In the genomic region with DNA sequence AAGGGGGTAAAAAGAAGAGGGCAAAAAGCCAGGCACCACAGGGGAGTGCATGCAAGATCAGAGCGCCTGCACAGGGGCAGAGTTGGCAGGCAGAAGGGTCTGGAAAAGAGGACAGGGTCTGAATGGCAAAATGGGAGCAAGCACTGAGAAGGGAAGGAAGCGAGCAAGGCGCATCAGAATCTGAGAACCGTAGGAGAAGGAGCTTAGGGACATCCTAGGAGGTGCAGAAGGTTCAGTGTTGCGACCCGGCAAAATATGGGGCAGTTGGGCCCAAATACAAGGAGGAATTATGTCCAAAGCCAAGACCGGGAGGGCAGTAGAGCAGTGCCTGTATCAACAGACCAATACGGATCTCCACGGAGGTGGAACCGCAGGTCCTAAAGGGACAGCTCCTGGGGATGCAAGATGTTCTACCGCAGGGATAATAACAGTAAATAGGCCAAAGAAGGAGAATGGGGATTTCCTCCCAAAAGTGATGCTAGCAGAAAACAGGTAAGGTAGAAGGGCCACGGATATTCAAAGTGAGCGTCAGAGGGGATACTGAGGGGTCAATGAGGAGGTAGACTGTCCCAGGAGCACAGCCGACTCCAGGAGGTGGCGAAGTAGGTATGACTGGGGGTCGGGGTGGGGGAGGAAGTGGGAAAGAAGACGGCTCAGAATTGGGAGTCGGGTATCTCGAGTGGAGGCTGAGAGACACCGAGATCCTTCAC, we compare ENCODE assay signal across 8 mouse cellular contexts. TPM values are rescaled to one million over a fixed set of nuclear protein-coding genes. Genes with fewer than 3 reads are reported as not detected.
A peak's percentile ranks its signal among the peaks of the same experiment; 100 is the strongest.
DNase-seq lines count a peak whose midpoint lies in the region; ATAC-seq and TF ChIP-seq lines count a peak whose summit lies in the region.

No protein-coding gene starts in this region.

- peaks cover 34% of the 10 kb centered on the region for H3K4me1 ChIP-seq in forebrain, postnatal 0 days (ENCODE audit: insufficient read depth)
- H3K4me1 ChIP-seq in limb, embryonic 14.5 days (ENCODE audit: control insufficient read depth, insufficient read depth, low read length), result peaks cover 36% of the 10 kb centered on the region
- peaks cover 20% of the 10 kb centered on the region for H3K4me1 ChIP-seq in olfactory bulb, adult 2 months (ENCODE audit: control insufficient read depth, insufficient read depth, low read length)

- no peak for ATAC-seq in forebrain, postnatal 0 days
- ATAC-seq in limb, embryonic 14.5 days (ENCODE audit: low FRiP score, low read depth), result no peak

- TF ChIP-seq CTCF in forebrain, postnatal 0 days (IDR thresholded peaks at IDR 0.05; ENCODE audit: low read depth), result no peak; the same call in 1 of the 2 replicates
- TF ChIP-seq CTCF in olfactory bulb, adult 2 months (IDR thresholded peaks at IDR 0.05; ENCODE audit: insufficient read depth, low read depth, low read length), result no peak

- peak overlapping the region; percentile 93 for H3K4me3 ChIP-seq in forebrain, postnatal 0 days (ENCODE audit: low read depth, low read length)
- peak overlapping the region; percentile 94 for H3K4me3 ChIP-seq in limb, embryonic 14.5 days (replicated peaks; ENCODE audit: low read length)
- H3K4me3 ChIP-seq in olfactory bulb, adult 2 months (ENCODE audit: insufficient read depth, low read depth, low read length), result peak overlapping the region; percentile 60

- H3K4me2 ChIP-seq in forebrain, postnatal 0 days (ENCODE audit: low read depth), result peak overlapping the region; percentile 76
- H3K4me2 ChIP-seq in limb, embryonic 14.5 days (replicated peaks; ENCODE audit: low read depth, low read length, severe bottlenecking), result peak overlapping the region; percentile 85

- peak; percentile 93 for DNase-seq in heart, adult 11 months
- DNase-seq in heart, postnatal 25 days (ENCODE audit: low spot score), result no peak
- DNase-seq in urinary bladder, postnatal 14 days (ENCODE audit: low spot score), result peak; percentile 11
- no peak for DNase-seq in urinary bladder, postnatal 10 days (ENCODE audit: low spot score)
- DNase-seq in forebrain, postnatal 0 days, result peak; percentile 37
- no peak for DNase-seq in limb, embryonic 14.5 days (ENCODE audit: low spot score)
- DNase-seq in natural killer cell, adult 2 months (ENCODE audit: low spot score in 2 of 2), result no peak

- peak overlapping the region; percentile 98 for H3K9ac ChIP-seq in forebrain, postnatal 0 days
- H3K9ac ChIP-seq in limb, embryonic 14.5 days (ENCODE audit: low read depth, low read length, severe bottlenecking), result peak overlapping the region; percentile 96

- intact Hi-C loops in heart, postnatal 25 days (cut with DNase I), result loop anchor here (2.0 to 5.0 kb wide), 3 partner anchors 31 to 211 kb away; partner anchors contain the start of gene Zc3h4

- TF ChIP-seq POLR2A in limb, embryonic 14.5 days (IDR thresholded peaks at IDR 0.05; ENCODE audit: borderline replicate concordance, extremely low read depth, insufficient read depth, insufficient read length), result no peak
- TF ChIP-seq POLR2A in olfactory bulb, adult 2 months (IDR thresholded peaks at IDR 0.05; ENCODE audit: insufficient read depth, low read depth, low read length), result no peak

- peak overlapping the region; percentile 100 for H3K27ac ChIP-seq in forebrain, postnatal 0 days (ENCODE audit: low read depth, low read length)
- peak overlapping the region; percentile 99 for H3K27ac ChIP-seq in limb, embryonic 14.5 days (replicated peaks; ENCODE audit: low read depth, low read length)
- H3K27ac ChIP-seq in olfactory bulb, adult 2 months (ENCODE audit: insufficient read depth, low read depth, low read length), result peak overlapping the region; percentile 71; the same call in 1 of the 2 replicates

- 1% methylated on average over 20 of the region's 20 CpGs for WGBS in forebrain, postnatal 0 days
- WGBS in limb, embryonic 14.5 days, result 2% methylated on average over 20 of the region's 20 CpGs
- WGBS in olfactory bulb, adult 2 months, result 2% methylated on average over 20 of the region's 20 CpGs

- no peaks in the 10 kb centered on the region for H3K27me3 ChIP-seq in forebrain, postnatal 0 days (ENCODE audit: insufficient read depth, low read length)
- H3K27me3 ChIP-seq in limb, embryonic 14.5 days (ENCODE audit: control insufficient read depth, insufficient read depth, low read length), result no peaks in the 10 kb centered on the region

- no peaks in the 10 kb centered on the region for H3K36me3 ChIP-seq in forebrain, postnatal 0 days (ENCODE audit: insufficient read depth)
- H3K36me3 ChIP-seq in limb, embryonic 14.5 days (ENCODE audit: control insufficient read depth, insufficient read depth, low read length), result no peaks in the 10 kb centered on the region

- no peaks in the 10 kb centered on the region for H3K9me3 ChIP-seq in forebrain, postnatal 0 days (ENCODE audit: low read length)
- H3K9me3 ChIP-seq in limb, embryonic 14.5 days (ENCODE audit: control insufficient read depth, low read length), result no peaks in the 10 kb centered on the region

RNA-seq across cellular contexts. Expression of gene Arhgap35, which starts 1.2 kb away (rescaled TPM):
- total RNA-seq in heart, postnatal 25 days (2021), result 10 to 100 TPM; 34.2 to 35.8 TPM
- total RNA-seq in forebrain, postnatal 0 days (2014; rRNA removed), result 133 and 149 TPM in 2 replicates
- polyA plus RNA-seq in forebrain, postnatal 0 days (2015; fragmentation: Nextera tagmentation; extraction: Ambion mirVana), result 20.6 and 27.0 TPM in 2 replicates
- 24.7 and 28.5 TPM in 2 replicates for polyA plus RNA-seq in limb, embryonic 14.5 days (2012; rRNA removed)
- 23.0 and 24.5 TPM in 2 replicates for polyA plus RNA-seq in limb, embryonic 14.5 days (2014; fragmentation: Nextera tagmentation; extraction: Ambion mirVana)
- polyA plus RNA-seq in olfactory bulb, adult 2 months (2012; ENCODE audit: insufficient read depth, insufficient read length, low replicate concordance, missing spikeins), result not detected in 2 replicates

Comparison
In these comparisons a context has a peak if more than half of its experiments do, and no peak if none do; other contexts are left out.
1. DNase-seq: peak in heart, adult 11 months (single experiment), urinary bladder, postnatal 14 days (single experiment) and forebrain, postnatal 0 days (single experiment); none in heart, postnatal 25 days (single experiment), urinary bladder, postnatal 10 days (single experiment), limb, embryonic 14.5 days (single experiment) and natural killer cell, adult 2 months (0 of 2).
2. Peak in every context shown above with its lines, with median percentiles within 50 percentile points of each other: H3K27ac ChIP-seq and H3K4me3 ChIP-seq.